Mouse (Mus musculus) mouse trophoblast stem cell (cell line): ENCODE measurements around the gene Aspa.
"Not testable (repeated sequence)": the region's sequence is repeated elsewhere in the genome, so short reads cannot be mapped to it uniquely, and the experiment has no call there.

Experiments
- in situ Hi-C, 2 experiments: fragments of 300-500 bp; cut with MseI, MboI; formaldehyde crosslinking; loops; 2 replicates in 1 of 2; 3 replicates in 1 of 2; pipeline ENCODE4 v1.15.1; 2025

Aspa gene

GRCm38 (mm10) chr11:73329442-73329841 is at the start of gene Aspa, which contains the start of the genes Gm49340 and Spata22:
Gene Aspa (minus strand): TSS chr11:73329596.
Gene Gm49340 (plus strand): TSS chr11:73329741.
Gene Spata22 (plus strand): TSS chr11:73329741.
- in situ Hi-C loops, result no loop called here

- in situ Hi-C loops, result no loop called here
Measured at GRCm38 (mm10) chr11:73370946-73371345, 41.5 kb upstream of the Aspa start, which contains the start of gene Olfr376. Gene Olfr376 (plus strand): TSS chr11:73371246.

- in situ Hi-C loops, result no loop called here
Measured at GRCm38 (mm10) chr11:73350483-73350882, 21.1 kb upstream of the Aspa start, which contains the start of gene Olfr20. Gene Olfr20 (plus strand): TSS chr11:73350783.

GRCm38 (mm10) chr11:73336919-73337318 is 7.5 kb upstream of the Aspa start:
- in situ Hi-C loops, result no loop called here

GRCm38 (mm10) chr11:73333357-73333756 is 4.0 kb upstream of the Aspa start:
- in situ Hi-C loops, result no loop called here

- in situ Hi-C loops, result no loop called here
Measured at GRCm38 (mm10) chr11:73327361-73327760, 2.0 kb downstream of the Aspa start.

- in situ Hi-C loops, result no loop called here
Measured at GRCm38 (mm10) chr11:73326485-73326886, 2.9 kb downstream of the Aspa start.

- in situ Hi-C loops, result no loop called here
Measured at GRCm38 (mm10) chr11:73323906-73324830, 5.2 kb downstream of the Aspa start.

- in situ Hi-C loops, result not testable (repeated sequence)
Measured at GRCm38 (mm10) chr11:73321064-73321463, 8.3 kb downstream of the Aspa start.

GRCm38 (mm10) chr11:73318581-73318980 is 10.8 kb downstream of the Aspa start:
- in situ Hi-C loops, result loop anchor here in 1 of 2 experiments (5.0 kb wide), 1 partner anchor 36 kb away; no protein-coding TSS in a partner anchor

GRCm38 (mm10) chr11:73315961-73316360 is 13.4 kb downstream of the Aspa start:
- in situ Hi-C loops, result loop anchor here in 1 of 2 experiments (5.0 kb wide), 1 partner anchor 34 kb away; no protein-coding TSS in a partner anchor

- in situ Hi-C loops, result no loop called here
Measured at GRCm38 (mm10) chr11:73303123-73303522, 26.3 kb downstream of the Aspa start.

- in situ Hi-C loops, result no loop called here
Measured at GRCm38 (mm10) chr11:73289621-73290020, 39.8 kb downstream of the Aspa start.

GRCm38 (mm10) chr11:73284351-73284750 is 45.0 kb downstream of the Aspa start:
- in situ Hi-C loops, result loop anchor here in 1 of 2 experiments (5.0 kb wide), 1 partner anchor 33 kb away; no protein-coding TSS in a partner anchor

- in situ Hi-C loops, result loop anchor here in 1 of 2 experiments (5.0 kb wide), 1 partner anchor 33 kb away; no protein-coding TSS in a partner anchor
Measured at GRCm38 (mm10) chr11:73283926-73284325, 45.5 kb downstream of the Aspa start.

GRCm38 (mm10) chr11:73283369-73283768 is 46.0 kb downstream of the Aspa start:
- in situ Hi-C loops, result loop anchor here in 1 of 2 experiments (5.0 kb wide), 1 partner anchor 34 kb away; no protein-coding TSS in a partner anchor

GRCm38 (mm10) chr11:73281528-73282027 is 47.8 kb downstream of the Aspa start:
- in situ Hi-C loops, result loop anchor here in 1 of 2 experiments (5.0 kb wide), 1 partner anchor 36 kb away; no protein-coding TSS in a partner anchor

GRCm38 (mm10) chr11:73280710-73281109 is 48.7 kb downstream of the Aspa start:
- in situ Hi-C loops, result loop anchor here in 1 of 2 experiments (5.0 kb wide), 1 partner anchor 37 kb away; no protein-coding TSS in a partner anchor

- in situ Hi-C loops, result no loop called here
Measured at GRCm38 (mm10) chr11:73274821-73275220, 54.6 kb downstream of the Aspa start.

- in situ Hi-C loops, result no loop called here
Measured at GRCm38 (mm10) chr11:73267267-73267666, 62.1 kb downstream of the Aspa start, which contains the start of gene Trpv3. Gene Trpv3 (plus strand): TSS chr11:73267388.

- in situ Hi-C loops, result no loop called here
Measured at GRCm38 (mm10) chr11:73261385-73261784, 68.0 kb downstream of the Aspa start.

GRCm38 (mm10) chr11:73260457-73260856 is 68.9 kb downstream of the Aspa start:
- in situ Hi-C loops, result no loop called here
